Mouse (Mus musculus) lung, embryonic 14.5 days (tissue): ENCODE results near the gene Pcyt2. TPM values are rescaled to one million over a fixed set of nuclear protein-coding genes. Genes with fewer than 3 reads are reported as not detected.
A peak's percentile ranks its signal among the peaks of the same experiment; 100 is the strongest.

ENCODE experiments used
- ATAC-seq: fragments of 200-750 bp; cut with Nextera tagmentation; 2 replicates; pipeline ENCODE4 v1.8.0; 2017; ENCODE audit warnings: mild to moderate bottlenecking, moderate TSS enrichment, moderate library complexity; ENCODE audit not compliant: insufficient read depth
- DNase-seq: peaks from one replicate; pipeline ENCODE4 v3.0.0-alpha.2; 2015
- H3K27ac ChIP-seq: fragments of 300-500 bp; sonication (generic); 2 replicates; pipeline ENCODE4 v1.5.1; 2014; ENCODE audit warnings: low read depth, mild to moderate bottlenecking, moderate library complexity
- H3K27me3 ChIP-seq: fragments of 300-500 bp; sonication (generic); 2 replicates; pipeline ENCODE4 v1.6.1; 2014; ENCODE audit warnings: low read length, control low read depth; ENCODE audit not compliant: insufficient read depth
- H3K36me3 ChIP-seq: fragments of 300-500 bp; sonication (generic); 2 replicates; pipeline ENCODE4 v1.6.1; 2014; ENCODE audit warnings: control low read depth; ENCODE audit not compliant: insufficient read depth
- H3K4me1 ChIP-seq: fragments of 300-500 bp; sonication (generic); 2 replicates; pipeline ENCODE4 v1.6.1; 2014; ENCODE audit warnings: antibody characterized with exemption, control low read depth; ENCODE audit not compliant: insufficient read depth
- H3K4me2 ChIP-seq: fragments of 300-500 bp; sonication (generic); 2 replicates; pipeline ENCODE4 v1.6.1; 2014; ENCODE audit warnings: mild to moderate bottlenecking
- H3K4me3 ChIP-seq: fragments of 300-500 bp; sonication (generic); 2 replicates; pipeline ENCODE4 v1.5.1; 2014; ENCODE audit warnings: low read depth, low read length
- H3K9ac ChIP-seq: fragments of 300-500 bp; sonication (generic); 2 replicates; pipeline ENCODE4 v1.6.1; 2014
- H3K9me3 ChIP-seq: fragments of 300-500 bp; sonication (generic); 2 replicates; pipeline ENCODE4 v1.6.1; 2016; ENCODE audit warnings: low read depth, low read length, control low read depth
- CTCF ChIP-seq: IDR thresholded peaks from 2 replicates; pipeline ENCODE4 v1.5.1; 2016; ENCODE audit warnings: antibody characterized with exemption, low read depth
- WGBS: fragments of 180-500 bp; shearing (Covaris S2); extraction: QIAGEN DNeasy Blood & Tissue Kit; methylation state at CpG from one replicate; pipeline ENCODE4 v1.1.7; 2014; 5-methylcytosine and 5-hydroxymethylcytosine counted together
- polyA plus RNA-seq: library from polyadenylated mRNA; unstranded; fragments of >200 nt; fragmentation: Nextera tagmentation; extraction: Ambion mirVana; gene quantifications from 2 replicates; pipeline ENCODE4 v1.2.1, GENCODE M21; 2014

The Pcyt2 gene
- polyA plus RNA-seq, 1 experiment from 2014 or later: 99.5 TPM

DNA sequence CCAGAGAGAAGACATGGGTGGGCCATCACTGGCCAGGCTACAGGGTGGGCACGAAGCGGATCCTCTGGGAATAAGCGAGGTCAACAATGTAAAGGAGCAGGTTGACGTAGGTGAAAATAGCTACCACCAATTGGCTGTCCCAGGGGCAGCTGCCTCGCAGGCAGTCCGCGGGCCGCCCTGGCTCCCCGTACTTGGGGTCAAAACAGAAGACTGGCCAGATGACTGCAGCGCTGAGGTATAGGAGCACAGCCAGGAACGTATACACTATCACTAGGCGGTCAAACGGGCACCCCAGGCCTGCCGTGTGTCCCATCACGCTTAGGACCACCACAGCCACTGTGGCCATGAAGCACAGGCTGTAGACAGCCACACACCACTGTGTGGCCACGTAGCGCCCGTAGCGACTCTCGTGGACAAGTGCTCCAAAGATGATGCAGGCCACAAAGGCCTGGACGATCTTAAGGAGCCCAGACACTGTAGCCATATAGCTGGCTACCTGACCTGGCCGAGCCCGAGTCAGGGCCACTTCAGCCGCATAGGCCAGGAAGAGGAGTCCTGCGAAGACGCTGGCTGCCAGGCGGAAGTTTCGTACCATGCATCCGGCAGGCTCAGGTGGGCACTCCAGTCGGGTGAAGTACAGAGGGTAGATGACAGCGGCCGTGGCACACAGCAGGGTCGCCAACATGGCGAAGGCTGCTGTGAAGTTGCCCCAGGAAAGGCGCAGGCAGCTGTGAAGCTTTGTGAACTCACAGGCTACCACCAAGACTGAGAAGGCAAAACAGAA is 29.5 kb upstream of the Pcyt2 start:
- H3K36me3 ChIP-seq: no peaks in the 10 kb centered on the region
- TF ChIP-seq CTCF: no peak
- H3K4me1 ChIP-seq: peaks cover 11% of the 10 kb centered on the region; the same call in 1 of the 2 replicates
- H3K9me3 ChIP-seq: no peaks in the 10 kb centered on the region
- DNase-seq: no peak
- no peak overlapping the region; the same call in 1 of the 2 replicates for H3K27ac ChIP-seq
- H3K9ac ChIP-seq: peak overlapping the region; percentile 24; the same call in 1 of the 2 replicates
- H3K27me3 ChIP-seq: peaks cover 15% of the 10 kb centered on the region; the same call in 1 of the 2 replicates
- H3K4me3 ChIP-seq: peak overlapping the region; percentile 20; the same call in 1 of the 2 replicates
- no peak for ATAC-seq
- WGBS: 67% methylated on average over 35 of the region's 35 CpGs
- peak overlapping the region; percentile 51 for H3K4me2 ChIP-seq

DNA sequence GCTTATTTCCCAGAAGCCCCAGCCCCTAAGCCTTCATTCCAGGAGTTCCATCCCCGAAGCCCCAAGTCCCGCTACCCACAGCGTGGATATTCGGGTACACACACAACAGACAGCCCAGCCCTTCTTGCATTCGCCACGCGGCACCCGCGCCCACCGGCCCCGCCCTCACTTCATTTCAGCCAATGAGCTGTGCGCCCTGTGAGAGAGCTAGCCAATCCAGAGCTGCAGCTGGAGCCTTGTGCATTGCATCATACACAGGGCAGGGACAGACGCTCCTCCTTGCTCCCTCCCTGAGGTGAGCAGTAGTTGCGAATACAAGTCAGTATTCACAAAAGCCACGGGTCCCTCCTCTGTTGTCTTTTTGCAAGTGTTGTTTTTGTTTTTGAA is 25.9 kb upstream of the Pcyt2 start, which contains the start of gene Pycr1:
TSS of gene Pycr1 (minus strand) at position 169 of the 387 bp plus-strand sequence.
- ATAC-seq: peak; percentile 99
- Histone ChIP-seq H3K4me2 (peak within 1 kb of the TSS; percentile 84), H3K27me3 (peaks cover 16% of the 10 kb centered on the region; the same call in 1 of the 2 replicates), H3K9ac (peak within 1 kb of the TSS; percentile 75), H3K27ac (no peak within 1 kb of the TSS), H3K4me1 (peaks cover 11% of the 10 kb centered on the region; the same call in 1 of the 2 replicates), H3K36me3 (no peaks in the 10 kb centered on the region), H3K4me3 (peak within 1 kb of the TSS; percentile 48), H3K9me3 (no peaks in the 10 kb centered on the region)
- TF ChIP-seq CTCF: no peak
- peak; percentile 97 for DNase-seq
- 0% methylated on average over 15 of the region's 15 CpGs for WGBS

DNA sequence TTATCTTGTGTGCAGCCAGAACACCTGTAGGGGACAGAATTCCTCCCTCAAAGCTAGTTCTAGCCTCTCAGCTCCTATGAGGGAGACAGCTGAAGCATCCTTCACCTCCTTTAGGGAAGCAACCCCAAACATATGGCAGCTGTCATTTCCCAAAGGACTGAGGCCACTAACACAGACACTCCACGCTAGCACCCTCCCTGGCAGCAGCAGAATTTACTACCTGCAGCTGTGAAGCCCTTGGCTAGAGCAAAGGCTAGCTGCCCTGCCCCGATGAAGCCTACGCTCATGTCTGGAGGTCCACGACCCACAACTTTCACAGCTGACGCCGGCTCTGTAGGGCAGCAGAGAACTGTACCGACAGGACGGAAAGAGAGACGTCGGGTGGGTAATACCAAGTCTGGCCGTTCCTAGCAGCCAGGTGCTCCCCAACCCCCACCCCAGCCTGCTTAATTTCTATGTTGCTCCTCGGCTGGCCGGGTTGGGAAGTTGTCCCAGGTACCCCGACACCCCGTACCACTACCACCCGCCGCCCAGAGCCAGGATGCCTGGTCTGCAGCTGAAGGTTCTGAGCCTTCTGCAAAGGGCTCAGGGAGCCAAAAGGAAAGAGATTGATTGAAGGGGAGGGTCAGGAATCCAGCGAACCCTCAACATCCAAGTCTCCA is 25.3 kb upstream of the Pcyt2 start:
- peak; percentile 71 for ATAC-seq
- H3K27me3 ChIP-seq: peaks cover 14% of the 10 kb centered on the region; the same call in 1 of the 2 replicates
- H3K4me2 ChIP-seq: peak overlapping the region; percentile 84
- no peak overlapping the region for H3K27ac ChIP-seq
- peak overlapping the region; percentile 48 for H3K4me3 ChIP-seq
- H3K9ac ChIP-seq: peak overlapping the region; percentile 75
- TF ChIP-seq CTCF: no peak
- no peaks in the 10 kb centered on the region for H3K36me3 ChIP-seq
- peak; percentile 35 for DNase-seq
- peaks cover 9% of the 10 kb centered on the region; the same call in 1 of the 2 replicates for H3K4me1 ChIP-seq
- 1% methylated on average over 18 of the region's 18 CpGs for WGBS
- H3K9me3 ChIP-seq: no peaks in the 10 kb centered on the region

DNA sequence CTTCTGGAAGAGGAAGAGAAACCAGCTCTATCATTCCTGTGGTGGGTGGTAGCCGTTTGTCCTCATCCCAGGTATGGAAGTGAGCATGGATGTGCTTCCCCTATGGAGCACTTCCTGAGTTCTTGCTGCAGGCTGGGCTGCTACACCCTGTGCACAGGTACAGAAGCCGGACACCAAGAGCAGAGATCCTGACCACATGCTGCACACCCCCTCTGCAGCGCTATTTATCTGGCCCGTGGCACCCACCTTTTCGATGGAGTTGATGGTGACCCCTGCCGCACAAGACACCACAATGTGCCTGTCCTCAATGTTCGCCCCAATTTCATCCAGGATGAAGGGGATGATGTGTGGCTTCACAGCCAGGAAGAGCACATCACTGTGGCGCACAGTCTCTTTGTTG is 24.1 kb upstream of the Pcyt2 start:
- H3K4me1 ChIP-seq: peaks cover 5% of the 10 kb centered on the region; the same call in 1 of the 2 replicates
- 76% methylated on average over 8 of the region's 8 CpGs for WGBS
- H3K27ac ChIP-seq: no peak overlapping the region
- 0 out of 2 replicates have a peak, but pooled peaks cover 4% of the 10 kb centered on the region for H3K27me3 ChIP-seq
- H3K36me3 ChIP-seq: no peaks in the 10 kb centered on the region
- 0 out of 2 replicates have a peak overlapping the region, but pooled peaks have one; percentile 84 for H3K4me2 ChIP-seq
- no peak for TF ChIP-seq CTCF
- ATAC-seq: no peak
- H3K4me3 ChIP-seq: no peak overlapping the region
- DNase-seq: no peak
- no peaks in the 10 kb centered on the region for H3K9me3 ChIP-seq
- H3K9ac ChIP-seq: no peak overlapping the region

GRCm38 (mm10) chr11:120641255-120641654 is 23.5 kb upstream of the Pcyt2 start:
- no peaks in the 10 kb centered on the region for H3K36me3 ChIP-seq
- H3K27me3 ChIP-seq: 0 out of 2 replicates have a peak, but pooled peaks cover 4% of the 10 kb centered on the region
- no peak for DNase-seq
- no peak overlapping the region for H3K27ac ChIP-seq
- 59% methylated on average over 9 of the region's 9 CpGs for WGBS
- peaks cover 5% of the 10 kb centered on the region; the same call in 1 of the 2 replicates for H3K4me1 ChIP-seq
- H3K9ac ChIP-seq: 0 out of 2 replicates have a peak overlapping the region, but pooled peaks have one; percentile 13
- no peak overlapping the region for H3K4me3 ChIP-seq
- TF ChIP-seq CTCF: no peak
- H3K4me2 ChIP-seq: no peak overlapping the region
- ATAC-seq: no peak
- no peaks in the 10 kb centered on the region for H3K9me3 ChIP-seq

GRCm38 (mm10) chr11:120634810-120635209 is 17.1 kb upstream of the Pcyt2 start:
- H3K9me3 ChIP-seq: no peaks in the 10 kb centered on the region
- H3K4me2 ChIP-seq: no peak overlapping the region

More at GRCm38 (mm10) chr11:120634810-120635209, 17.1 kb upstream of the Pcyt2 start:
- no peak for TF ChIP-seq CTCF
- no peak for ATAC-seq
- Histone ChIP-seq H3K4me3 (no peak overlapping the region), H3K36me3 (no peaks in the 10 kb centered on the region), H3K9ac (no peak overlapping the region), H3K27me3 (no peaks in the 10 kb centered on the region), H3K4me1 (peaks cover 18% of the 10 kb centered on the region), H3K27ac (no peak overlapping the region)
- DNase-seq: no peak
- WGBS: 86% methylated on average over 5 of the region's 5 CpGs
